Mouse (Mus musculus) thymus, postnatal 14 days (tissue): ENCODE data around the gene Cpsf4.
"Not testable (repeated sequence)": the region's sequence is repeated elsewhere in the genome, so short reads cannot be mapped to it uniquely, and the experiment has no call there.

Experiments used
- DNase-seq: peaks from one replicate; pipeline ENCODE4 v3.0.0; 2021

The Cpsf4 gene

DNA sequence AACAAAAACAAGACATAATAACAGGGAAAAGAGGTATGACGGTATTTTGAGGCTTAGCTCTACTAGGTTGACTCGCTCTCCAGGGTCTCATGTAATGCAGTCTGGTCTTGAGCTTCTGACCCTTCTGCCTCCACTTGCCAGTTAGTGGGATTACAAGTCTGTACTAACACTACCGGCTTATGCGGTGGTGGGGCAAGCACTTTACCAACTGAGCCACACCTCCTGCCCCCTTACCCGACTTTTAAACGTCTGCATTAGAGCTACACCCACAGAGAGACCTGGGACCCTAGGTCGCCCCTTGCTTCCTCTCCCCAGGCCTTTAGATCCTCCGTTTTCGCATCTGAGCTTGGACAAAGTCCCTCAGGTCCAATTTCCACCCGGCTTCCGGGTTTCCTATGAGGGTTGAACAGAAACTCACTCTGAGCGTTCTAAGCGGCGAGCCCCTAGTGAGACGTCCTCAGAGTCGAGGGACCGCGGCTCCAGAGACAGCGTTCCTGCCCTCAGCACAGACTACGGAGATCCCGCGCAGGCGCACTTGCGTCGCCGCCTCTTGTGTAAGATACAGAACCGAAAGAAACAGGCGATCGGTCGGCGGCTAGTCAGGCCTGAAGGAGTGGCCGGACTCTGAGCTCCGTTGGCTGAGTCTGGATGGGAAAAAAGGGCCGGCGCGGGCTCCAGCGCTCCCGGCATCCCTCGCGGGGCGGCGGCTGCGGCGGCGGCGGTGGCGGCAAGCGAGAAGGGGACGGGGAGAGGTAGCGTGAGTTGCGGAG is at the start of gene Cpsf4, which contains the start of gene Ptcd1:
Gene Cpsf4 (plus strand): TSS at position 678 of the 770 bp plus-strand sequence.
Gene Ptcd1 (minus strand): TSS at position 573 of the 770 bp plus-strand sequence.
- peak; percentile 99 for DNase-seq

DNA sequence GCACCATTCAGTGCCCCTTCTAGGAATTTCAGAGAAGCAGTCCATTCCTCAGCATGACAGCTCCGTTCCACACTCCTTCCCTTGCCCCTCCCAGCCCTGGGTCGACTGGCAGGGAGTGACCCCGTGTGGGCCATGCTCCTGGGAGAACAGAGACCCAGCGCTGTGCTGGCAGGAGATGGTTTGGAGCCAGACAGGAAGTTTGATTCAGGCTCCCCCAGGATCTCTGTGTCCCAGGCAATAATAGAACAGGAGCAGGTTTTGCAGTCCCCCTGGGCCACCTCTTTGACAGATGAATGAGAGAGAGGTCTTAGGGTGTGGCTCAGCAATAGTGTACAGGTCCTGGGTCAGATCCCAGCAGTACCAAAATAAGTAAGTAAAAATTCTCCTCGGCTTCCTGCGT is 49.0 kb upstream of the Cpsf4 start:
- DNase-seq: no peak

DNA sequence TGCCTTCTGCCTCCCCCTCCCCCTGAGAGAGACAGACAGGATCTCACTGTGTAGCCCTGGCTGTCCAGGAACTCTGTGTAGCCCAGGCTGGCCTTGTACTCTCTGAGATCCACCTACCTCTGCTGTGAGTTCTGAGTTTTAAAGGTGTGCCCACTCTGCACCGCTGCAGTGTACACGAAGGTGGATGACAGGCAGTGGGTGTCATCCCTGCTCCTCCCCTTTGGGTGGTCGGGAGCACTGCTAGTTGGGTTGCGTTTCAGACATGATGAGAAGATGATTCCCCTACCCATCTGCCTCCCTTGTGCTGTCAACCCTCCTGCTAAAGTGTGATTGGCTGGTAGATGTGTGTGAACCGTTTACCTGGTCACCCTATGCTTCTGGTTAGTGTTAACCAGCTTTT is 48.6 kb upstream of the Cpsf4 start:
- no peak for DNase-seq

DNA sequence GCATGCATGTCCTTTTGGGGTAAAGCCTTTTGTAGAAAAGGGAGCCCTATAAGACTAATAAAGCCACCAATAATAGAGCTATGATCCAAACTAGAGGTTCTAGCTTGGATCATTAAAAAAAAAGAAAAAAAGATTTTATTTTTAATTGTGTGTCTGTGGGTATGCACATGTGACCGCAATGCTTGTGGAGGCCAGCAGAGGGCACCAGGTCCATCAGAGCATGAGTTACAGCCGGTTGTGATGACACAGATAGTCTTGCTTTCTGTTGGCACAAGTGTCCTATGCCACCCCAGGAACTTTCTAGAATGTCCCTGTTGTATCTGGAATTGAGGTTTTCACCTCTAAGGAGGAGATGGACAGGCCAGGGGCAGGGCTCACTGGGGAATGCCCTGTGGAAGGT is 47.6 kb upstream of the Cpsf4 start:
- DNase-seq: peak; percentile 39

DNA sequence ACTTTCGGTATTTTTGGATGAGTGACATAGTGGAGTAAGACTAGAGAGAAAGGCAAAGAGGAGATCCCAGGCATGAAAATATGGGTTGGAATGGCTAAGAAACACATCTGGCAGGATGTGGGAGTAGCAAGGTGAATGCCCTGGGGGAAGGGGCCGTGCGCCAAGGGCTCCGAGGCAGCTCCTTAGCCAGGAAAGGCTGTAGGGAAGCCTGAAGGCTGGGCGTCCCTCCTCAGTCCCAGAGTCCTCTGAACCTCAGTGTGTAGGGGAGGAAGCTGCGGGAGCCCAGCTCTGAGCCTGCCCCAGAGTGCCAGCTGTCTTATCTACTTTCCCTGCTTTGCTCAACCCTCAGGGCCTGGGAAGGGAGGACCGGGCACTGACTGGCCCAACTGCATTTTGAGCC is 46.1 kb upstream of the Cpsf4 start:
- no peak for DNase-seq

DNA sequence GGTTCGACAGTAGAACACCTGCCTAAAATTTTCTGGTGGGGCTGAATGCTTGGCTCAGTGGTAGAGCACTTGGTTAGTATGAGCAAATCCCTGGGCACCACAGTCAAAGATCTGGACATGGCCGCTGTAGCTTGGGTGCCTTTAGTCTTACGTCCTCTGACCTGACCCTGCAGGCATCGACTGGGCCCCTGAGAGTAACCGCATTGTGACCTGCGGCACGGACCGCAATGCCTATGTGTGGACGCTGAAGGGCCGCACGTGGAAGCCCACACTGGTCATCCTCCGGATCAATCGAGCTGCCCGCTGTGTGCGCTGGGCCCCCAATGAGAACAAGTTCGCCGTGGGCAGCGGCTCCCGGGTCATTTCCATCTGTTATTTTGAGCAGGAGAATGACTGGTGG is 43.6 kb upstream of the Cpsf4 start:
- DNase-seq: no peak

DNA sequence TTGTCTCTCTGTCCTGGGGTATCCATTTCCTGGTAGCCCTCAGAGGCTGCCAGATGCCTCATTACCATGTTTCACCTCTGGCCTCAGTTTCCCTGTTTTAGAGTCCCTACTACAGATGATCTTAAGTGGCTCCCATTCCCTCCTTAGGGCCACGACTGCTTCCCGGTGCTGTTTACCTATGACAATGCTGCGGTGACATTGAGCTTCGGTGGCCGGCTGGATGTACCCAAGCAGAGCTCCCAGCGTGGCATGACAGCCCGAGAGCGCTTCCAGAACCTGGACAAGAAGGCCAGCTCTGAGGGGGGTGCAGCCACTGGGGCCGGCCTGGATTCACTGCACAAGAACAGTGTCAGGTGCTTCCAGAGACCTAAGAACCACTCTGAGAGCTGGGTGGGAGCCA is 40.4 kb upstream of the Cpsf4 start:
- no peak for DNase-seq

DNA sequence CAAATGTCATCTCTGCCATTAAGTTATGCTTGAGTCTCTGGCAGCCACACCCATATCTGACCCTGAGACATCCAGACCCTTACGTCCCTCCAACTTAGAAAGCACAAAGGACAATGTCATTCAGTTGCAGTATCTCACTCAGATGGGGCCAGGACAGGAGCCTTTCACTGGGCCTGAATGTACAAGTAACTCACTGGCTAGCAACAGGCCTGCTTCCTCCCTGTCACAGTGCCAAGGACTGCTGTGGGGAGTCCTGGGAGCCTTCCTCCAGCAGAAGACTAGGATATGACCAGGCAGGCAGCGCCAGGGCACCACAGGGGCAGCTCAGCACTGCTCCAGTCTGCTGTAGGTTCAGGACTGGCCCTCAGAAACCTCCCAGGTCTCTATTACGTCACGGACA is 37.9 kb upstream of the Cpsf4 start:
- DNase-seq: no peak

DNA sequence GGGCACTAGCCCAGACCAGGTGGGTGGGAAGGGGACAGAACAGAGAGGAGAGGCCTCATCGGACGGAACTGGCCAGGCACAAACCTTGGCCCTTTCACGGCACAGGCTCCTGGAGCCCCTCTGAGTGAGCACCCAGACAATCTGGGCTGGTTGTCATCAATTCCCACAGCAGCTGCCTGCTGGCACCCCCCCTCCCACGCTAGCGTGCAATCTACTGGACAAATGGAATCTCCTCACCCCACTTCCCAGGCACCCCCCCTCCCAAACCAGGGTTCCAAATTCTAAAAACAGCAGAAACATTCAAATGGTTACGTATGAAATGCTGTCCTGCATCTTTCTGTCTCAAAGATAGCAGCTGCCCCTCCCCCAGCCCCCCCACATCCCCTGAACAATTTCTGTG is 37.2 kb upstream of the Cpsf4 start:
- DNase-seq: not testable (repeated sequence)

DNA sequence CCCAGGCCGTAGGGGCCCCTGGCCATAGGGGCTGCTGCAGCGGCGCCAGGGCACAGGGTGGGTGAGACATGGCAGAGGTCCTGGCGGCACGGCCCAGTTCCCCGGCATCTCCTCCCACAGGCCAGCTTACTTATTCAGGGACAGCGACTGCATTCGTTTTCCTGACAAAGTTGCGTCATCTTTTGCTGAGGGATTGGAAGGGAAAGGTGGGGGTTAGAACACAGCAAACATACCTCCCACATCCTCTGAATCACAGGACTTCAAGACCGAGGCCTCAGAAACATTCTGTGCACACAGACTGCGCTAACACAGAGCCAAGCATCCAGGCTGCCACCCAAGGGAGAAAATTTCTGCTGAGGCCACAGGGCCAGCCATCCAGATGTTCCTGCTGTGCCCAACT is 36.8 kb upstream of the Cpsf4 start:
- no peak for DNase-seq

DNA sequence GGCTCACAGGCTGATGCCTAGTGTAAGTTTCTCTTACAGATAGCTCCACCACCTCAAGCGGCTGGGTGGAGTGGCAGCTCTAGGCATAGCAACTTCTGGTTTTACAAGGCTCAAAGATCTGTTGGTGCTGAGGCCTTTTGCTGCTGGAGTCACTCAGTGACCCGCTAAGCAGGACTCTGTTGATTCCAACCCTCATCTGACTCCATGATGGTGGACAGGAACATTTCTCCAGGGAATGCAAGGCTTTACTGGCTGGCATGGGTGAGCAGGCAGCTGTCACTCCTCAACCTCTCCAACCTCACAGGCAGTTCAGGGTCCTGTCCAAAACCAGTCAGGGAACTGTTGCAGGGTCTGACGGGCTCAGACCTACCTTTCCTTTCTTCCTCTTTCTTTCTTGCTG is 36.0 kb upstream of the Cpsf4 start:
- DNase-seq: no peak

DNA sequence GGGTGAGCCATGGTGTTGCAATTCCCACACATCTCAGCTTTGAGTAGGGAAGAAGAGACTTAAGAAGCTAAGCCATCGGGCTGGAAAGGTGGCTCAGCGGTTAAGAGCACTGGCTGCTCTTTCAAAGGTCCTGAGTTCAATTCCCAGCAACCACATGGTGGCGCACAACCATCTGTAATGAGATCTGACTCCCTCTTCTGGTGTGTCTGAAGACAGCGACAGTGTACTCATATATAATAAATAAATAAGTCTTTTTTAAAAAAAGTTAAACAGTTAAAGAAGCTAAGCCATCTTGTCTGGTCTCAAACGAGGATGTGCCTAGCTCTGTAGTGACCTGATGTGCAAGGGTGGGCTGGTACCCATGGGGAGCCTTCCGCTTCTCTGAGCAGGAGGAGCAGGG is 33.7 kb upstream of the Cpsf4 start:
- DNase-seq: not testable (repeated sequence)

DNA sequence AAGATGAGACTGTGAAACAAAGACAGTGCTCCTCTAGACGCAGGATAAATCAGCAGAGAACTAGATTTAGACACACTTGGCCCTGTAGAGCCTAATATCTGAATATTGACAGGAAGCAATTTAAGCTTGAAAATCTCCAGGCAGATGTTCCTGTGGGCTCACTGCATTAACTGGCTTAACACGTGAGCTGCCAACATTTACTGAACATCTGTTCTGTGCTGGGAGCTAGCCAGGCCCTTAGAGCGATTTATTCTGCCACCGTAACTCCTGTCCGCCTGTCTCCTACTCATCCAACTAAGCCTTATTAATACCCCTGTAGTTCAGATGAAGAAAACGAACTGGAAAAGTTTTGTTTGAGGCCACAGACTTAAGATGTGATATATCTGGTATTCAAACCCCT is 28.2 kb upstream of the Cpsf4 start:
- DNase-seq: no peak

DNA sequence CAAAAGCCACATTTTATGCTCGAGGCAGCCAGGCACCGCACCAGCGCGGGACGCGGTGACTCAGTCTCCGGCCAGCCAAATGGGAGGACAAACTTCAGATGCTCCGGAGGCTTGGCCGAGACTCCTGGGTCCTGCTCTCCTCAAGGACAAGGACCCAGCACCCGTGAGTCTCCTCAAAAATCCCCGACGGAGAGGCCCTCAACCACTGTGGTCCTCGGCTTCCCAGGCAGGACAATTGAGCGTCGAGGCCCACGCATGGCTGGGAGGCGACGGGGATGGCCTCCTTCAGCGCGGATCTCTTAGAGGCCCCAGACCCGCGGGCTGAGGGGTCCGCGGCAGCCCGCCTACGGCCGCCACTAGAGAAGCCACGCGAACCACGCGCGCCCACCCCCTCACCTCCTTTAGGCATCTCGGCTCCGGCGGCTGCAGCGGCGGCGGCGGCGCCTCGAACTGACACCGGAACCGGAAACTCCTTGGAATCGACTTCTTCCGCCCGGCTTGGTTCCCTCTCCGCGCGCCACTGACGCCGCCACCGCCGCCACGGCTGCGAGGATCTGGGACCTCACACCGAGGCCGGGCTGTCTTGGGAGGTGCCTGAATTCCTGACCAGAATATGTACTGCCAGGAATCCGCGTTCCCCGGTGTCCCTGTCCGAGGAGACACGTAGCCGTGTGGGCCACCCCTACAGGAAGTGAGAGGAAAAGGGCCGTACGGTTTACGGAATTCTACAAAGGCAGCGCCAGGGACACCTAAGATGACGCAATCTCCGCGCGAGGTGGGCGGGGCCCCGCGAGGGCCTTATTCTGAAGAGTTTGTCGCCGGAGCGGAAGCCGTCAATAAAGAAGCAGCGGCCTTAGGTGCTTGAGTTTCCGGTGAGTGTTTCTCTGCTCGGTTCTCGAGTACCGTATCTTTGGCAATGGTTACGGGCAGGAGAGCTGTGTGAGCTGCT is 27.2 kb upstream of the Cpsf4 start, which contains the start of the genes Pdap1 and Bud31:
Gene Pdap1 (minus strand): TSS at position 668 of the 949 bp plus-strand sequence.
Gene Bud31 (plus strand): TSS at position 792 of the 949 bp plus-strand sequence.
- DNase-seq: peak; percentile 96

DNA sequence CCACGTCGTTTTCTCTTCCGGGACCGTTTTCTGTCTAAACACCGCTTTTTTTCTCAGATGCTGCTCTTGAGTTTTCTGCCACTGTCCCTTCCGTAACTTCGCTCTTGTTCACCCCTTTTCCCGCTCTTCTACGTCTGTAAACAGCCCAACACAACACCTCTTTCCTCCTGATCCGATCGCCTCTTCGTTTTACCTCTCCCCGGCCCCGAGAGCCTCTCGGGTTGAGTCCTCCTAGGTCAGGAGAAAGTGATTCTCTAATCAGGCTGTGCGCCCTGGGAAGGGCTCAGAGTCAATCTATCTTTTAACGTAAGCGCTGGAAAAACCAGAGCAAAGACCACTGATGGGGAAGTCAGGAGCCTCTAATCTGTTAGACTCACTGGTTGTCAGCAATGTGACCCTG is 26.4 kb upstream of the Cpsf4 start:
- DNase-seq: peak; percentile 30

DNA sequence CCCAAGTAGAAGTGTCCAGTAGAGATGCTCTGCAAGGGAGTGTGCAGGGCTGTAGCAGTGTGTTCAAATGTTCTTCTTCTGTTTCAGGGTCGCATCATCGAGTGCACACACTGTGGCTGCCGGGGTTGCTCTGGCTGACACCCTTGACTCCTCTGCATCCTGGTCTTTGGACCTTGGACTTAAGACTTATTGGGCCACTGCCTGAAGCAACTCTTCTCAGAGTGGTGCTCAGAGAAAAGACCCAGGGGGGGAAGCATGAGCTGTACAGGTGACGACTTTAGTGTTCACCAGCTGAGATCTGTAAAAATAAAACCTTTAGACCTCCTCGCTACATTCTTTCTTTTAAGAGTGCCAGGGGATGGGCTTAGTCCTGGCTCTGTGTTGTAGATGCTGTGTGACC is 19.3 kb upstream of the Cpsf4 start:
- DNase-seq: no peak

DNA sequence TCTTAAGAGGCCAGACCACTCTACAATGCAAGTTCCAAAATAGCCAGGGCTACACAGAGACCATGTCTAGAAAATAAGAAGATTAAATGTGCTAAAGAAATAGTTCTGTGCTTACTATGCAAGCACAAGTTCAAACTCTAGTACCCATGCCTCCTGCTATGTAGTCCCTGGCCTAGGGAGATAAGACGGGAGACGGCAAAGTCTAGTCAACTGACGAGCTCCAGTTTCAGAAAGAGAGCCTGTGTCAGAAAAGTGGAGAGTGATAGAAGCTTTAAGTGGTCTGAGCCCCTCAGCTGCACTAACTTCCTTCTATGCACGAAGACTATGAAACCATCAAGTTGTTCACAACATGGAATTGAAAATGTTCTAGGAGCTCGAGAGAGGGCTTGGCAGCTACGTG is 17.7 kb upstream of the Cpsf4 start:
- DNase-seq: no peak

DNA sequence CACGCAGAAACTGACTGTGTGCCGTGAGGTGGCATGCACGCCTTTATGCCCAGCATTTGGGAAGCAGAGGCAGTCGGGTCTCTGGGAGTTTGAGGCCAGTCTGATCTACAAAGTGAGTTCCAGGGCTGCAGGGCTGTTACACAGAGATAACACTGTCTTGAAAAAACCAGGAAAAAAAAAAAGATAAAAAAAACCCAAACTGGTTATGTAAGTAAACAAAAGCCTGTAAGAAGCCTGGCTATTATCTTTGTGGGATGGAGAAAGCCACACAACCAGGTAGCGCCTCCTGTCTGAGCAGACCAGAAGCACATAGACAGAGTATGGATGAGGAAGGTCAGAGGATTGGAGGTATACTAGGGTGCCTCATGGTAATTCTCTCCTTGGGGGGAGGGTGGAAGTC is 14.3 kb upstream of the Cpsf4 start:
- DNase-seq: no peak

DNA sequence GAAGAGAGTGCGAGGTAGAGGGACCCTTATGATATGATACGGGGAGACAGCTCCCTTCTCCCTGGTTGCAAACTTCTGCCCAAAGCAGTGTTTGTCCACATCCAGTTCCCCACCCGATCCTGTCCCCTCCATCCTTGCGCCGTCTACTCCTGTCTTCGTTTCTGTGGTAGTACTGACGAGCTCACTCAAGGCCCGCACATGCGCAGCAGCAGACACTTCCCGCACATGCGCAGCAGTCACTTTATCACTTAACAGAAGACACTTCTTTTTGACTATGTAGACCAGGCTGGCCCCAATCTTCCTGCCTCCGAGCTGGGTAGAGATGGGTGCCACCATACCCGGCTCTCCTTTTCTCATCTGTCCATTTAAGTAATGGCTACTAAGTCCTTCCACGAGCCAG is 5.7 kb upstream of the Cpsf4 start:
- no peak for DNase-seq

DNA sequence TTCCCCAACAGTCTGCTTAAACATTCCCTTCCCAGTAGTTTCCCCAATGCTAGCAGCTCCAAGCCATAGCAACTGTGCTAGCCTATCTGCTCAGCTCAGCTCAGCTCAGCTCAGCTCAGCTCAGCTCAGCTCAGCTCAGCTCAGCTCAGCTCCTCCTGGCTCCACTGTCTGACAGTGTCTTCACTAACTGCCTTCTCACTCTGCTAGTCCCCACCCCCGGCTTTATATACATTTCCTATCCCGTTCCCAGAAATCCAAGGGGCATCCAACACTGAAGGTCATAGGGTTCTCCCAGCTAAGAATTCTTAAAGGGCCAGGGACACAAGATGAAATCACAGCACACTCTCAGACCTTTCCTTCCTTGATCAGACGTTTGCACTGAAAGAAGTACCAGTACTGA is 2.3 kb upstream of the Cpsf4 start:
- no peak for DNase-seq

DNA sequence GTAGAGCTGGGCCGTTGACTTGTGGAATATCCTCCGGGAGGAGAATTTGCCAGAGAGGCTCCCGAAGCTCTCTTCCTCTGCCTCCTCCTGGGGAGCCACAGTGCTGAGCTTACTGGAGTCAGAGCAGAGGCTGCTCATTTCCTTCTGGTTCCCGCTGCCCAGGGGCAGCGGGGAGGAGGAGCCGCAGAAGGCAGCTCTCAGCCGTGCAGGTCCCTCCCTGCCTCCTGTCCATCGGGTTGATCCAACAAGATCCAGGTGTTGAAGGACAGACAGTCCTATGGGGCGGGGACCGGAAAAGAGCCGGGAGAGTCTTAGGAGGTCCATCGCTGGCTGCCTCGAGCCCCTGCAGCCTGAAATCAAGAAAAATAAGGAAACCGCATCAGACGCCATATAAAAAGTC is 1.8 kb upstream of the Cpsf4 start:
- DNase-seq: no peak

DNA sequence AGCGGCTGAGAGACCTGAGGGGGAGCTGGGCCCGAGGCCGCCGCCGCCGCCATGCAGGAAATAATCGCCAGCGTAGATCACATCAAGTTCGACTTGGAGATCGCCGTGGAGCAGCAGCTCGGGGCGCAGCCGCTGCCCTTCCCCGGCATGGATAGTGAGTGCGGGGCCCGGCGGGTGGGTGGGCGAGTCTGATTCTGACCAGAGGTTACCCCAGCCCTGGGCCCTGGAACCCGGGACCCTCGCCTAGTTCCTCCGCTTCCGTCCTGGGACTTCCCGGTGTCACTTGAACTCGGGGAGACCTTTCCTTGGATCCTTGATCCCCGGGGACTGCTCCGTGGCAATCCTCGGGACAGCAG is 271 bp downstream of the Cpsf4 start:
- DNase-seq: no peak

DNA sequence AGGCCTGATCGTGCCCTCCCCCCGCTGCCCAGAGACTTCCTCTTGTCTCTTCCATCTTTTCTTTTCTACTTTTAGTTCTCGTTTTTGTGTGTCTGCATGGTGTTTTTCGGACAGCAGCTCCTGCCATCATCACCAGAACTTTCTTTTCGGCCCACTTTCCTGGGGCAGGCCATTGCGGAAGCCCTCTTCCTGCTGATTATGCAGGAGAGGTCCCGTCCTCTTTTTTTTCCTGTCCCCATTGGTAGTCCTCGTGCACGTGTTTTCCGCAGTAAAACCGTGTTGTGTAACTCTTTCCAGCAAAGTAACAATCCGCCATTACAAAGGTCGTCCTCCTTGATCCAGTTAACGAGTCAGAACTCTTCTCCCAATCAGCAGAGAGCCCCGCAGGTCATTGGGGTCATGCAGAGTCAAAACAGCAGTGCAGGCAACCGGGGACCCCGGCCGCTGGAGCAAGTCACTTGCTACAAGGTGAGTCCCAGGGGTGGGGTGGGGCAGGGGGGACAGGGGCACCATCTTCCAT is 11.5 kb downstream of the Cpsf4 start:
- no peak for DNase-seq

DNA sequence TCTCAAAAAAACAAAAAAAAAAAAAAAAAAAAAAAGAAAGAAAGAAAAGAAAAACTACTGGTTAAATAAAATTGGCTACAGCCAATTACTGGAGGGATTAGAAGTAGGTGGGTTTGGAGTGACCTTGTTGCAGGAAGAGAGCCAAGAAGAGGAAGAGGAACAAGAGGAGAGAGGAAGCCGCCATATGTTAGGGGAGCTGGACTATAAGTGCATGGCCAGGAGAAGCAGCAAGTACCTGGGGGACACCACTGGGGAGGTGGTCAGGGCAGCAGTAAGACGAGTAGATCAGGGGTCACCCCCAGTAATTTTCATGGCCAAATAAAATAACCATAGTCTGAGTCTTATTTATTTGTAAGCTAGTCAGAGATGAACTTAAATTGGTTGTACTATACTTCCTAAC is 18.2 kb downstream of the Cpsf4 start:
- DNase-seq: no peak
